Mouse (Mus musculus) cerebellum, postnatal 14 days (tissue): ENCODE measurements at regions not wholly inside any gene's neighbourhood (a gene's known extent, or its start where the extent isn't known, plus 50 kb on each side); places are given as distances from the start of the nearest gene placed in this dataset.

Experiments used
- DNase-seq, 2 experiments: peaks; one replicate each; pipeline ENCODE4 v3.0.0; 2021; ENCODE audit warnings: mixed read lengths in 2 of 2

GRCm38 (mm10) chr1:153962161-153962720, 62.2 kb upstream of the Teddm2 start:
- no peak for DNase-seq

DNA sequence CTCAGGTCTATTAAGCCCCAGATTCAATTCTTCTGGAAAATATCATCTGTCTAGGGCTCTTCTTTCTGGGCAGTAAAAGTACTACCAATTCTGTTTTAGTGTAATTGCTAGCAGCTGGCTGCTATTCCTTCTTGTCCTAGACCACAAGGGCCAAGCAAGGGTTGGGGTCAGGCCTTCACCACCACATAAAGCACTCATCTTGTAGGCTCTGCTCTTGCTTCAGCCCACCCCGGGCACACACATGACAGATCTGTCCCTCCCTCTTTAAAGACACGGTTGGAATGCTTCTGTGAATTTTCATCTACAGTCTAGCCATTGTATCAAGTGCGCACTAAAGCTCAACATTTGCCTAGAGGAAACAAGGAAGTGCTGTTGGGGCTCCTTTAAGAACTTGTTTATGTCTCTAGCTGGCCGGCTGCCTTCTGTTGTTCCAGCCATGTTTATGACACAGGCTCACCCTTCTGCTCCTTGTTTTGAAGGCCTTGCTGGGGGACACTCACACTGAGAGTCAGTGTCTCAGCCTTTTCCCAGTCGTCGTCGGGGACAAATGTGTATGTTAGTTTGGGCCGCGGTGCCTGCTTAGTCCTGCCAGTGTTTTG, 63.8 kb upstream of the Teddm2 start:
- no peak for DNase-seq

- DNase-seq, result no peak
These were observed 69.4 kb upstream of the Teddm2 start for GRCm38 (mm10) chr1:153969401-153969800.

DNA sequence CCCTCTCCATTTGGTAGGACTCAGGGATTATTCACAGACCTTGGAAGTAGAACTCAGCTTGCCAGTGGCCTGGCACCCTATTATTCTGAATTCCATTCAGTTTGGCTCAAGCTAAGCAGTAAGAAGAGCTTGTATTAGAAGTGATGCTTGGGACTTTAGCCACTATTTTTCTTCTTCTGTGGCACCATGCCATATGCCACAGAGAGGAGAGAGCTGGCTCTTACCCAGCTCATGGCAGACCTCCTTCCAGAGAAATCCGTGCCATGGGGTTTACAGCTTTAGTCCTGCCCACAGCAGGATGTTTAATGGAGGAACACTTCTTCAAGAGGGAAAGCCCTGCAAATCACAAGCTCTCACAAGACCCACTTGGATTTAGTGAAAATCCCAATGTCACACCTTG, 74.3 kb upstream of the Teddm2 start:
- DNase-seq, result peak; percentile 6 to 20

DNA sequence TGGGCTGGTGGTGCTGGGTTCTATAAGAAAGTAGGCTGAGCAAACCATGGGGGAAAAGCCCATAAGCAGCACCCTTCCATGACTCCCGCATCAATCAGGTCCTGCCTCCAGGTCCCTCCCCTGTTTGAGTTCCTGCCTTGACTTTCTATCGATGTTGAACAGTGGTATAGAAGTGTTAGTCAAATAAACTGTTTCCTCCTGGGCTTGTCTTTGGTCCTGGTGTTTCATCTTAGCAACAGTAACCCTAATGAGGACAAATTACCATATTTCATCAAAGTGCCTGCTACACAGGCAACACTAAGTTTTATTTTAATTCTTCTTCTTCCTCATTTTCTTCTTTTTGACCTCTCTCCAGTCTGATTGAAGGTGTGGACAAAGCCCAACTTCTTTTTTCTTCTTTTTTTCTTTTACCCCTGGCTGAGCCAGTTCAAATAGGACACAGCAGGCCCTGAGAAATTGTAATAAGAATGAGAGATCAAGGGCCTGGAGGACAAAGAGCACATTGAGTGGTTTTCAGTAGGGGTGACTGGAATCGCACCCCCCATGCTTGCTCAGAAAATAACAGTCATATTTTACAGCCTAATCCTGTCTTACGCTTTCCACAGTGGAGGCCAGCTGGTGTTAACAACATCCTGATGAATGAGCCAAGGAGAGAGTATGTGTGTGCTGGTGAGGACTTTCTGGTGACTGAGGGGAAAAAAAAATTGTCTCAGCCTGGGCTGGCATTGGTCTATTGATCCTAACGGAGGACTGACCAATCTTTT, 78.1 kb upstream of the Teddm2 start:
- no peak for DNase-seq

DNA sequence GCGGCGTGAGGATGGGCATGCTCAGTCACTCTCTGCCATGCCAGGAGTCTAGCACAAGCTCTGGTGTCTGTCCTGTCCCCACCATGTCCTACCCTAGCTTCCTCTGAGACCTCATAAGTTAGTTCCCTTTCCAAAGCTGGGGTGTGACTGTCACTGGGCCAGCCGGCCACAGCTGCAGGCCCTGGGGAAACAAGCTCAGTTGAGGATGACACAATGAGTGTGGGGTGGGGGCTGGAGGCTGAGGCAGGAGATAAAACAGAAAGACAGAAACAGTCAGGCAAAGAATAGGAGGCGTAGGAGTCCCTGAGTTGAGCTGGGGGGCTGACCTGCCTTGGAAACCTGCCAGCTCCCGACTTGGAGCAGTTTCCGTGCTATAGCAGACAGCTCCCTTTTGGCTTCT, 80.9 kb upstream of the Teddm2 start:
- peak in 1 of 2 experiments; percentile 5 for DNase-seq

GRCm38 (mm10) chr1:153985595-153985994, 85.6 kb upstream of the Teddm2 start:
- no peak for DNase-seq

- no peak for DNase-seq
These were observed 86.6 kb upstream of the Teddm2 start for GRCm38 (mm10) chr1:153986632-153987031.

- DNase-seq, result no peak
These were observed 88.3 kb upstream of the Teddm2 start for GRCm38 (mm10) chr1:153988297-153988696.

- DNase-seq, result no peak
These were observed 90.8 kb upstream of the Teddm2 start for GRCm38 (mm10) chr1:153990651-153991435.

GRCm38 (mm10) chr1:153992466-153992865, 92.4 kb upstream of the Teddm2 start:
- DNase-seq, result no peak

- no peak for DNase-seq
These were observed 94.8 kb upstream of the Teddm2 start for GRCm38 (mm10) chr1:153994871-153995270.

GRCm38 (mm10) chr1:153997201-153998181, 97.5 kb upstream of the Teddm2 start:
- DNase-seq, result no peak

DNA sequence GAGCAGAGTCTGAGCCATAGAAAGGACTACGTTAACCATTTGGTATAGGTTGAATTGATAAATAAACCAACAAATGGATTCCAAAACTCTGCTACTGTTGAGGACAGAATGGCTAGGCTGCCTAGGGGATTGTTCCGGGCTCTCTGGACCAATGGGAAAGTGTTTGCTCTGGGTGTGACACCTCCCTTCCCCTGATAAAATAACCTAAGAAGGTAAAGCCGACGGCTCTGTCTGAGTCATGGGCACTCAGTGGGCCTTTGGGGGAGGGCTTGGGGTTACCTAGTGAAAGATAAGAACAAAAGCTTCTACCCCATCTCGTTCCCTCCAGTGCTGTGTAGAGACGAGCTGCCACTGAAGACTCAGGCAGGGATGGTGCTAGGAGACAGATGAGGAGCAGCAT, 99.7 kb upstream of the Teddm2 start:
- DNase-seq, result no peak

DNA sequence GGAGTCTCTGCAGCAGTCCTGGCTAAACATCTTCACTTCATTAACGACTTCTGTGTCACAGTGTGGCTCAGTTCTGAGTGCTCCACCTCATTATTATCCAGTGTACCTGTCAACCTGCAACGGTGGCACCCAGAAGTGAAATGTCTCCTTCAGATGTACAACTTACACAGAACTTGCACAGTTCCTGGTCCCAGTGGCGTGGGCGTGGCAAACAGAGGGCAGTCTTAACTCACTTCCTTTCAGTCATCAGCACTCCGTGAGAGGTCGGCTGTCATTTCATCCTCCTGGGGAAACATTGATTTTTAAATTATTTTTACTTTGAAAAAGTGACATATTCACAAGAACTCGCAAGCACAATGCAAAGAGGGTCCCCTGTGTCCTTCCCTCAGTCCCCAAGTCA, 103.6 kb upstream of the Teddm2 start:
- no peak for DNase-seq

DNA sequence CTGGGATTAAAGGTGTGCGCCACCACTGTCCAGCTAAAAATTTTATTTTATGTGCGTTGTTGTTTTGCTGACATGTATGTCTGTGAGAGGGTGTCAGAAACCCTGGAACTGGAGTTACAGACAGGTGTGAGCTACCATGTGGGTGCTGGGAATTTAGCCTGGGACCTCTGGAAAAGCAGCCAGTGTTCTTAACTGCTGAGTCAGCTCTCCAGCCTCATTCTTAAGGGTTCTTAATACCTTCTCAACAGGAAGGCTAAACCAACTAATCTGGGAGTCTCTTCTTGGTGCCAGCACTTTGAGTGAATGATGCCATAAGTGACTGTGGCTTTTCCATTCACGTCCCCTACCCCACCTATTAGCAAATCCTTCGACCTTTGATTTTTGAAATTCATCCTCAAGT, 104.6 kb upstream of the Teddm2 start:
- DNase-seq, result no peak

- no peak for DNase-seq
These were observed 106.0 kb upstream of the Teddm2 start for GRCm38 (mm10) chr1:154006055-154006454.

DNA sequence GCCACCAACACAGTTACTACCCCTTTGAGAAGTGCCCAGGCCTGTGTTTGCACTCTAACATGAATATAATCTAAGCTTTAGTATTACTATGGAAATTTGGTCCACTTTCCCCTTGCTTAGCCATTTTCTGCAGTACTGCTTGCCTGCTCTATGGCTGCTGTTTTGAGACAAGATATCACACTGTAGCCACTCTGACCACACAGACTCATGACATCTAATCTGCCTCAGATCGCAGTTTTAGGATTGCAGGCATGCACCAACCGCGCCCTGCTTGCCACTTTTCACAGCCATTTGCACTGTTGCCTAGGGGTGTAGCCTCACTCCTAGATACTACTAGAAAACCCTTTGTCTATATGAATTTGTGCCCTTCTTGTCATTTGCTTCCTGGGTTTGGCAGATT, 107.4 kb upstream of the Teddm2 start:
- no peak for DNase-seq

DNA sequence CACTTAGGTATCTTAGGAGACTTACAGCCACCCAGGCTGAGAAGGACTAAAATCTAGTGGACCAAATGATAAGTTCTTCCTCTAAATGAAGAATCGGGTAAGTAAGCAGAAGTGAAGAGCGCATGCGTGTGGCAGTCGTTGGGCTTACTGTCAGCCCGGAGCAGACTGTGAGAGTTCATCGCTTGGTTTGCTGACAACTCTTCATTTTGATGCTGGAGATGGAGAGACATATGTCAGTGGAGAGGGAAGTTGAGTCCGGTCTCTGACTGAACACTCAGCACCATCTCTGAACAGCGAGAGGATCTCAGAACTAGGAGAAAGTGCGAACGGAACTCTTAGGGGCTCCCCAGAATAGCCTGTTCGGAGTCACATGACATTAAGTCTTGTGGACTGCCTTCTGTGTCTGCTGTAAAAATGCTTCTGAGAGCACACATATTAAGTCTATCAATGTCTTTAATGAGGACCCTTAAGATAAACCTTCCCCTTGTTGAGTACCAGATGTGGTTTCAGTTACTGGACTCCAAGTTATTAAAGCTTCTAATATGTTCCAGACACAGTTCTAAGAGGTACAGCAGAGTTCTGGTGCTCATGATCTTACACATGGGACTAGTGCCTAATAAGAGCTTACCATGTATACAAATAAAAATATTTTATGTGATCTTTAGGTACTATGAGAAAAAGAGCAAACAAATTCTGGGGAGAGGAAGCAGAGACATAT, 108.7 kb upstream of the Teddm2 start:
- DNase-seq, result no peak

DNA sequence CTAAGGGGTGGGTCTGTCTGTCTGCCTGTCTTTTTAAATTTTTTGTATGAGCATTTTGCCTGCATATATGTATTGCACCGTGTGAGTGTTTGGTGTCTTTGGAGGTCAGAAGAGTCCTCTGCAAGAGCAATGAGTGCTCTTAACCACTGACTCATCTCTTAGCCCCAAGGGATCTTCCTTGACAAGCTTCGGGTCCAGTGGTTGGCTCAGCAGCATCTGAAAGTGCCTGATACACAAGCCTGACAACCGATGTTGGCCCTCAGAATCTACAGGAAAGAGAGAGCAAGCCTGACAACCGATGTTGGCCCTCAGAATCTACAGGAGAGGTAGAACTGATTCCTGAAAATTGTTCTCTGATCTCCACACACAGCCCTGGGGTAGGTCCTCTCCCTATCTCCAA, 110.7 kb upstream of the Teddm2 start:
- DNase-seq, result no peak

DNA sequence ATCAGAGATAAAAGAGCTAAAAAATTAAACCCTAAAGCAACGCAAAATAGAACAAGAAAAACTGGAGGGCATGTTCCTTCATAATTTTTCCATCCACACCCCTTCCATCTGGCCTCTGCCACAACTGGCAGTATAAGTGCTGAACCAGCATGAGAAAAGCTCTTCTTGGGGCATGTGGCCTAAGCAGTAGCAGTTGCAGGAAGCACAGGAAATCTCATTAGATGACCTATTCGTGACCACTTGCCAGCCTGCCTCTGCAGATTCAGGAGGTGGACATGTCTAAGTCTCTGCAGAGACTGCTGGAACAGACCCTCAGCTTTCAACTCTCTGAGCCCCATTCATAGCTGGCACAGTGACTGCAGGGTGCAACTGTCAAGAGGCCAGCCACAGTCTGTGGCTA, 116.5 kb upstream of the Teddm2 start:
- DNase-seq, result no peak

DNA sequence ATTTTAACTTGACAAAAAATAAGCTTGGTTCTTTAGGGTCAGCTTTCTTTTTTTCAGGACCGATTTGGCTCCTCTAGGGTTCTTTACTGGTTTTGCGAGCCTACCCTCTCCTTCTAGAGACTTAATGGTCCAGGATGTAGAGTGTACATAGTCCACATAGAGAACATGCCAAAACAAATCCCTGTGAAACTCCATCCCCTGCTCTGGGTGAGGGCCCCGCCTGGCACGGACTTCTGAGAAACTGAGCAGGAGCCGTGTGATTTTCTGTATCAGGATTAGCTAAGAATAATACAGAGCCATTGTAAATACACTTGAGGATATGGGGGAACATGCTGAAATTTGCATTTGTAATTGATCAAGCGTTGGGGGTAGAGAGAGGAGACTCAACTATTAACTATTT, 118.2 kb upstream of the Teddm2 start:
- no peak for DNase-seq
